Mouse (Mus musculus) hindbrain, embryonic 11.5 days (tissue): Measurements from ENCODE around the gene Dido1. TPM values are rescaled to one million over a fixed set of nuclear protein-coding genes. Genes with fewer than 3 reads are reported as not detected.
A peak's percentile ranks its signal among the peaks of the same experiment; 100 is the strongest.

ENCODE experiments used
- ATAC-seq: fragments of 200-750 bp; cut with Nextera tagmentation; 2 replicates; pipeline ENCODE4 v1.8.0; 2017; ENCODE audit warnings: mild to moderate bottlenecking, moderate TSS enrichment, moderate library complexity; ENCODE audit not compliant: low FRiP score
- DNase-seq: peaks from one replicate; pipeline ENCODE4 v3.0.0-alpha.2; 2015; ENCODE audit warnings: low spot score
- H3K27ac ChIP-seq: fragments of 300-500 bp; sonication (generic); 2 replicates; pipeline ENCODE4 v1.5.1; 2014; ENCODE audit warnings: mild to moderate bottlenecking, low read depth, low read length
- H3K27me3 ChIP-seq: fragments of 300-500 bp; sonication (generic); 2 replicates; pipeline ENCODE4 v1.6.1; 2014; ENCODE audit warnings: mild to moderate bottlenecking, low read length, moderate library complexity, mixed read lengths; ENCODE audit not compliant: control insufficient read depth, insufficient read depth
- H3K36me3 ChIP-seq: fragments of 300-500 bp; sonication (generic); 2 replicates; pipeline ENCODE4 v1.6.1; 2014; ENCODE audit warnings: mild to moderate bottlenecking, low read length, moderate library complexity, mixed read lengths; ENCODE audit not compliant: control insufficient read depth, insufficient read depth
- H3K4me1 ChIP-seq: fragments of 300-500 bp; sonication (generic); replicated peaks from 2 replicates; pipeline ENCODE4 v1.6.1; 2014; ENCODE audit warnings: low read length, mixed read lengths; ENCODE audit not compliant: control insufficient read depth, insufficient read depth
- H3K4me2 ChIP-seq: fragments of 300-500 bp; sonication (generic); replicated peaks from 2 replicates; pipeline ENCODE4 v1.6.1; 2014; ENCODE audit warnings: mild to moderate bottlenecking, low read depth, low read length
- H3K4me3 ChIP-seq: fragments of 300-500 bp; sonication (generic); 2 replicates; pipeline ENCODE4 v1.5.1; 2014; ENCODE audit warnings: low read depth, low read length
- H3K9ac ChIP-seq: fragments of 300-500 bp; sonication (generic); 2 replicates; pipeline ENCODE4 v1.6.1; 2014; ENCODE audit warnings: low read depth, low read length
- H3K9me3 ChIP-seq: fragments of 300-500 bp; sonication (generic); 2 replicates; pipeline ENCODE4 v1.6.1; 2016; ENCODE audit warnings: low read length; ENCODE audit not compliant: control insufficient read depth
- WGBS: fragments of 180-500 bp; shearing (Covaris S2); extraction: QIAGEN DNeasy Blood & Tissue Kit; methylation state at CpG from one replicate; pipeline ENCODE4 v1.1.7; 2014; 5-methylcytosine and 5-hydroxymethylcytosine counted together
- polyA plus RNA-seq: library from polyadenylated mRNA; unstranded; fragments of >200 nt; fragmentation: Nextera tagmentation; extraction: Ambion mirVana; gene quantifications from 2 replicates; pipeline ENCODE4 v1.2.1, GENCODE M21; 2014

Dido1 gene
- polyA plus RNA-seq = 29.5 and 39.7 TPM in 2 replicates

GRCm38 (mm10) chr2:180709923-180710272 lies at the start of gene Dido1, which contains the start of gene Gid8:
Gene Dido1, minus strand, starts transcription at chr2:180709999.
Gene Gid8, plus strand, starts transcription at chr2:180710117.
- ATAC-seq (peak; percentile 95), DNase-seq (peak; percentile 97)
- peak within 1 kb of the TSS; percentile 98 for H3K4me3 ChIP-seq
- peaks cover 10% of the 10 kb centered on the region for H3K4me1 ChIP-seq
- H3K9ac ChIP-seq = peak within 1 kb of the TSS; percentile 97
- H3K9me3 ChIP-seq = no peaks in the 10 kb centered on the region
- peak within 1 kb of the TSS; percentile 78 for H3K4me2 ChIP-seq
- peak within 1 kb of the TSS; percentile 79 for H3K27ac ChIP-seq
- 0 out of 2 replicates have a peak, but pooled peaks cover 2% of the 10 kb centered on the region for H3K36me3 ChIP-seq
- H3K27me3 ChIP-seq = no peaks in the 10 kb centered on the region
- under 1% methylated on average over 42 of the region's 43 CpGs for WGBS

GRCm38 (mm10) chr2:180758513-180759263 lies 48.9 kb upstream of the Dido1 start:
- Histone ChIP-seq H3K4me3 (no peak overlapping the region), H3K27me3 (no peaks in the 10 kb centered on the region; the same call in 1 of the 2 replicates), H3K4me2 (no peak overlapping the region), H3K36me3 (no peaks in the 10 kb centered on the region), H3K9me3 (no peaks in the 10 kb centered on the region), H3K9ac (no peak overlapping the region), H3K4me1 (no peaks in the 10 kb centered on the region), H3K27ac (peak overlapping the region; percentile 76)
- ATAC-seq = peak; percentile 90
- peak; percentile 70 for DNase-seq
- 30% methylated on average over 15 of the region's 15 CpGs for WGBS

GRCm38 (mm10) chr2:180756786-180757185 lies 47.0 kb upstream of the Dido1 start:
- H3K9ac ChIP-seq = no peak overlapping the region
- no peaks in the 10 kb centered on the region for H3K36me3 ChIP-seq
- ATAC-seq = no peak
- no peaks in the 10 kb centered on the region for H3K4me1 ChIP-seq
- no peaks in the 10 kb centered on the region for H3K9me3 ChIP-seq
- 2% methylated on average over 2 of the region's 2 CpGs for WGBS
- H3K27me3 ChIP-seq = no peaks in the 10 kb centered on the region; the same call in 1 of the 2 replicates
- DNase-seq = no peak
- H3K4me3 ChIP-seq = no peak overlapping the region
- no peak overlapping the region for H3K4me2 ChIP-seq
- H3K27ac ChIP-seq = no peak overlapping the region

DNA sequence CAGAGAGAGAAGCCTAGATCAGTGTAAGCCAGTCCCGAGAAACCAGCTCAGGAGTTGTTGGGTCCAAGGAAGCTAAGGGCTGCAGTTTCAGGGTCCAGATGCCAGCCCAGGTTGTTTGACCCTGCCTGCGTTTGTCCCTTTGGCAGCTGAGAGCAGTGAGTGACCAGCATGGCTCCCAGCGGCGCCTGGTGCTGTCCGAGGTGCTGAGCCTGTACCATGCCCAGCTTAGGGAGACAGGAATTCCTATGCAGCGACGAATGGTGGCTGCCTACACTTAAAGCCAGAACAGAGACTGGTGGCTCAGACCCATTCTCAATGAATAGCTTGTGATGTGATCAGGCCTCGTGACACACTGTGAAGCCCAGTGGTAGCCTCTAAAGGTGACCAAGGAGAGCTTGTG lies 46.1 kb upstream of the Dido1 start:
- Histone ChIP-seq H3K9ac (no peak overlapping the region), H3K9me3 (no peaks in the 10 kb centered on the region), H3K4me2 (no peak overlapping the region), H3K27ac (no peak overlapping the region), H3K4me3 (no peak overlapping the region), H3K36me3 (no peaks in the 10 kb centered on the region), H3K4me1 (no peaks in the 10 kb centered on the region), H3K27me3 (no peaks in the 10 kb centered on the region; the same call in 1 of the 2 replicates)
- ATAC-seq (no peak), DNase-seq (peak; percentile 71)
- 5% methylated on average over 8 of the region's 8 CpGs for WGBS

GRCm38 (mm10) chr2:180754976-180755688 lies 45.3 kb upstream of the Dido1 start:
- 70% methylated on average over 5 of the region's 5 CpGs for whole genome bisulfite sequencing

DNA sequence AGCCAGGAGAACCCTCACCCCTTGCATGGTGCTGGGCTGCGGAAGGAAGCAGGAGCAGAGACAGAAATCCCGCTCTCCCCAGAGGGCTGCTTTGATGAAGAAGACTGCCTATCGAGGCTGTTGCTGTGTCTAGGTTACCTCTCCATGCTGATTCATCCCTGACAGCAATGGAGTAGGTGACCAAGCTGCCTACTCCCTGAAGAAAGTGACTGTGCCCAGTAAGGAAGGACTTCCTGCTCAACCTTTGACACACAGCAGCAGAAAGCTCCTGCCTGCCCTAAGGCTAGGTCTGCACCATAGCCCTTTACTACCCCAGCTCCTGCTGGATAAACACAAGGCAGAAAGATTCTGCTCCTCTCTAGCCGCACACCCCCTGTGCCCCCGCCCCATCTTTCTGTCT lies 39.1 kb upstream of the Dido1 start:
- no peaks in the 10 kb centered on the region; the same call in 1 of the 2 replicates for H3K27me3 ChIP-seq

More at GRCm38 (mm10) chr2:180754976-180755688, 45.3 kb upstream of the Dido1 start:
- Histone ChIP-seq H3K27ac (no peak overlapping the region), H3K4me1 (no peaks in the 10 kb centered on the region), H3K4me3 (no peak overlapping the region), H3K27me3 (no peaks in the 10 kb centered on the region; the same call in 1 of the 2 replicates), H3K9me3 (no peaks in the 10 kb centered on the region), H3K4me2 (no peak overlapping the region), H3K36me3 (no peaks in the 10 kb centered on the region), H3K9ac (no peak overlapping the region)
- DNase-seq (no peak), ATAC-seq (no peak)

DNA sequence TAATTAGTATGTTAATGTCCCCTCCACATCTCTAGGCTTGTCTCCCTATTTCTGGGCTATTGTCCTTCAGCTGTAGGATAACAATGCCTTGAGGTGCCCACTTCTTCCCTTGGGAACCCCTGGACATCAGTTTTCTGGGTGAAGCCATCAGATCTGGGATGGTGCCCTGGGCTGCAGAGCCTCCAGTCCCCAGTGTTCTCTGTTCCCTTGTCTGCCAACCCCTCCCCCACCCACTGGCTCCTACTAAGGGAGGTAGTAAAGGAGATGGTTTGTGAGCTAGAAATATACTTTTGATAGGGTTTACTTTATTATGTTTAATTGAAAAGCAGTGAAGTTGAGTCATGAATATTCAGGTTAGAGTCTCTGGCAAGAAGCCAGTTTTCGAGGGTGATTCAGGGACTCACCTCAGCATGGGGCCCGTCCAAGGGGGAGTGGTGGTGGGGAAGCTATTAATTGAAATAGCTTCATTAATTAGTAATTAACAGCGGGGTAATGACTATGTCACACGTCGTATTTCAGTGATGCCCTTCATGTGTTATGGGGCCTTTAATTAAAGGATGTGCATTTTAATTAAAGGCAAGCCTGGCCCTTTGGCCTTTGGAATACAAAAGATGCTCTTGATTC lies 36.9 kb upstream of the Dido1 start:
- Histone ChIP-seq H3K27me3 (no peaks in the 10 kb centered on the region), H3K9ac (no peak overlapping the region), H3K4me3 (no peak overlapping the region), H3K4me2 (no peak overlapping the region), H3K36me3 (no peaks in the 10 kb centered on the region), H3K27ac (no peak overlapping the region), H3K4me1 (no peaks in the 10 kb centered on the region), H3K9me3 (no peaks in the 10 kb centered on the region)
- DNase-seq (no peak), ATAC-seq (no peak)
- WGBS = 37% methylated on average over 5 of the region's 5 CpGs

More for the DNA sequence above, 39.1 kb upstream of the Dido1 start:
- Histone ChIP-seq H3K36me3 (no peaks in the 10 kb centered on the region), H3K9ac (no peak overlapping the region), H3K4me1 (no peaks in the 10 kb centered on the region), H3K4me2 (no peak overlapping the region), H3K4me3 (no peak overlapping the region), H3K27ac (no peak overlapping the region), H3K9me3 (no peaks in the 10 kb centered on the region)
- ATAC-seq (no peak), DNase-seq (no peak)
- WGBS = 62% methylated on average over 5 of the region's 5 CpGs

DNA sequence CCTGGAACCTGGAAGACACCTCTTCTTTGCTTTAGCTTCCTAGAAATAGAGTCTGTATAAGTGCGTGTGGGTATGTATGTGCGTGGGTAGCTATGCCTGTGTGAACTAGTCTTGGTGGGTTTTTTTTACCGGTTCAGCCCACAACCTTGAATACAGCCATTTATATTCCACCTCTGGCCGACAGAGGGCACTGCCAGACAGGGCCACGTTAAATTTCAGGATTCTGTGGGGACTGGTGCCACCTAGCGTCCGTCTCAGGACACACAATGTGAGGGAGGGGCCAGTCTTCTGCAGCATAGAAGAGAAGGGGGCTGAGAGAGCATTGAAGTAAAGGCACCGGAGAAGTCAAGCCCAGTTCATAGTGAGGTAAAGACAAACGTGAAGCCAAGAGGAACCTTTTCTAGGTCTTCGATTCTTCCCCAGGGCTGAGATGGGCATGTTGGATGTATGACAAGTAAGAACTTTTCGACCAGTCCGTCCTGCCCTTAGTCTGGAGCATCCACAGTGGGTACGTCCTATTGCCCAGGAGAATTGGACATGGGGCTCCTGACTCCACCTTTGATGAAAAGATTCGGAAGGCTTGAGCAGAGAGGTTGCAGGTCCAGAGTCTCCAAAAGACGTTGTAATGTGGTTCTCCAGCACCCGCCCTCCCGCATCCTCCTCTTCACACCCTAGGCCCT lies 35.6 kb upstream of the Dido1 start:
- Histone ChIP-seq H3K9me3 (no peaks in the 10 kb centered on the region), H3K9ac (no peak overlapping the region), H3K4me3 (no peak overlapping the region), H3K27me3 (no peaks in the 10 kb centered on the region), H3K4me2 (no peak overlapping the region), H3K36me3 (no peaks in the 10 kb centered on the region), H3K4me1 (no peaks in the 10 kb centered on the region), H3K27ac (no peak overlapping the region)
- peak; percentile 75 for ATAC-seq
- 37% methylated on average over 17 of the region's 17 CpGs for WGBS
- peak; percentile 91 for DNase-seq
